Comparison of ENCODE assay signal across 8 mouse cellular contexts in genomic region chr9:30520853-30521439, GRCm38 (mm10).
DNase-seq lines count a peak whose midpoint lies in the region; ATAC-seq lines count a peak whose summit lies in the region.

No protein-coding gene starts in this region.

- H3K9ac ChIP-seq in kidney, embryonic 16.5 days (replicated peaks; ENCODE audit: low read length) = no peak overlapping the region
- H3K9ac ChIP-seq in forebrain, embryonic 13.5 days = no peak overlapping the region
- no peak overlapping the region for H3K9ac ChIP-seq in midbrain, embryonic 13.5 days (replicated peaks)
- no peak overlapping the region for H3K9ac ChIP-seq in kidney, embryonic 15.5 days

- no peaks in the 10 kb centered on the region for H3K27me3 ChIP-seq in kidney, embryonic 16.5 days (ENCODE audit: insufficient read depth, low read length)
- no peaks in the 10 kb centered on the region for H3K27me3 ChIP-seq in forebrain, embryonic 13.5 days
- no peaks in the 10 kb centered on the region for H3K27me3 ChIP-seq in midbrain, embryonic 13.5 days
- H3K27me3 ChIP-seq in kidney, embryonic 15.5 days = no peaks in the 10 kb centered on the region

- no peak overlapping the region for H3K27ac ChIP-seq in kidney, embryonic 16.5 days (ENCODE audit: low read length)
- H3K27ac ChIP-seq in forebrain, embryonic 13.5 days = no peak overlapping the region
- peak overlapping the region; percentile 76 for H3K27ac ChIP-seq in midbrain, embryonic 13.5 days
- no peak overlapping the region for H3K27ac ChIP-seq in kidney, embryonic 15.5 days

- H3K36me3 ChIP-seq in kidney, embryonic 16.5 days (ENCODE audit: insufficient read depth, low read length) = no peaks in the 10 kb centered on the region
- no peaks in the 10 kb centered on the region for H3K36me3 ChIP-seq in forebrain, embryonic 13.5 days (ENCODE audit: poor library complexity, severe bottlenecking)
- no peaks in the 10 kb centered on the region for H3K36me3 ChIP-seq in midbrain, embryonic 13.5 days
- H3K36me3 ChIP-seq in kidney, embryonic 15.5 days = no peaks in the 10 kb centered on the region

- no peak overlapping the region for H3K4me2 ChIP-seq in kidney, embryonic 16.5 days (replicated peaks; ENCODE audit: low read depth, low read length)
- H3K4me2 ChIP-seq in forebrain, embryonic 13.5 days = no peak overlapping the region
- no peak overlapping the region for H3K4me2 ChIP-seq in midbrain, embryonic 13.5 days (replicated peaks)
- H3K4me2 ChIP-seq in kidney, embryonic 15.5 days = no peak overlapping the region

- no peak for DNase-seq in kidney, adult 18-20 months
- DNase-seq in layer of hippocampus, adult 18-20 months (ENCODE audit: low spot score in 2 of 2) = peak; percentile 56 to 68
- DNase-seq in testis, postnatal 10 days (ENCODE audit: low spot score) = no peak
- no peak for DNase-seq in kidney, adult 11 months

- H3K9me3 ChIP-seq in kidney, embryonic 16.5 days (ENCODE audit: low read length) = no peaks in the 10 kb centered on the region
- no peaks in the 10 kb centered on the region for H3K9me3 ChIP-seq in forebrain, embryonic 13.5 days (replicated peaks)
- H3K9me3 ChIP-seq in midbrain, embryonic 13.5 days = no peaks in the 10 kb centered on the region
- no peaks in the 10 kb centered on the region for H3K9me3 ChIP-seq in kidney, embryonic 15.5 days (replicated peaks)

- WGBS in kidney, embryonic 16.5 days = 34% methylated on average over 9 of the region's 9 CpGs
- 45% methylated on average over 9 of the region's 9 CpGs for WGBS in forebrain, embryonic 13.5 days
- WGBS in midbrain, embryonic 13.5 days = 36% methylated on average over 9 of the region's 9 CpGs
- 34% methylated on average over 9 of the region's 9 CpGs for WGBS in kidney, embryonic 15.5 days

- peak; percentile 83; the same call in 1 of the 2 replicates for ATAC-seq in kidney, embryonic 16.5 days (ENCODE audit: low FRiP score, low TSS enrichment)
- peak; percentile 41; the same call in 1 of the 2 replicates for ATAC-seq in forebrain, embryonic 13.5 days
- peak; percentile 81 for ATAC-seq in midbrain, embryonic 13.5 days
- ATAC-seq in kidney, embryonic 15.5 days (replicated peaks; ENCODE audit: low FRiP score) = no peak; the same call in 1 of the 2 replicates

- H3K4me1 ChIP-seq in kidney, embryonic 16.5 days (ENCODE audit: insufficient read depth, low read length) = 0 out of 2 replicates have a peak, but pooled peaks cover 4% of the 10 kb centered on the region
- H3K4me1 ChIP-seq in forebrain, embryonic 13.5 days = 0 out of 2 replicates have a peak, but pooled peaks cover 8% of the 10 kb centered on the region
- peaks cover 7% of the 10 kb centered on the region; the same call in 1 of the 2 replicates for H3K4me1 ChIP-seq in midbrain, embryonic 13.5 days (replicated peaks)
- 0 out of 2 replicates have a peak, but pooled peaks cover 5% of the 10 kb centered on the region for H3K4me1 ChIP-seq in kidney, embryonic 15.5 days

- H3K4me3 ChIP-seq in kidney, embryonic 16.5 days (ENCODE audit: low read length) = no peak overlapping the region
- H3K4me3 ChIP-seq in forebrain, embryonic 13.5 days = no peak overlapping the region
- H3K4me3 ChIP-seq in midbrain, embryonic 13.5 days (replicated peaks) = no peak overlapping the region
- H3K4me3 ChIP-seq in kidney, embryonic 15.5 days (replicated peaks) = no peak overlapping the region

Comparison
In these comparisons a context has a peak if more than half of its experiments do, and no peak if none do; other contexts are left out.
1. DNase-seq: peak in layer of hippocampus, adult 18-20 months (2 of 2); none in kidney, adult 18-20 months (single experiment), testis, postnatal 10 days (single experiment) and kidney, adult 11 months (single experiment).